Mouse (Mus musculus): ENCODE results near the gene Spin2f. TPM values are rescaled to one million over a fixed set of nuclear protein-coding genes. Genes with fewer than 3 reads are reported as not detected.

Gene Spin2f
- polyA plus RNA-seq (2014; fragmentation: Illumina TruSeq; extraction: RNeasy Lipid Tissue Mini Kit (QIAGEN cat#74804); ENCODE audit: low read depth, low replicate concordance) = not detected

DNA sequence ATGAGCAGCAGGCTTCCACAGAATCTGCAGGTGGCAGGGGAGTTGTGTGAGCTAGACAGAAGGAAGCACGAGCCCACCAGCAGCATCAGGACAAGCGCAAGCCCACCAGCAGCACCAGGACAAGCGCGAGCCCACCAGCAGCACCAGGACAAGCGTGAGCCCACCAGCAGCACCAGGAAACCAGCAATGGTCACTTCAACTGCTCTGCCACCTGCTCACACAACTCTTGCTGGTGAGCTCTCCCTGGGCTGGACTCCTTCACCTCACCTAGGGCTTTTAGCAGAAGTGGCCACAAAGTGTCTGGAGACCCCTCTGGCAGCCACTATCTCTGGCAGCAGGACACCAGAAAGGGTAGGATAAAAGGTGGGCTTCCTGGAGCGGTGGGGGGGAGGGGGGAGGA lies at the start of gene Spin2f:
Gene Spin2f, plus strand, starts transcription at position 301 of the 400 bp plus-strand sequence.

Other genes starting within 250 kb of the Spin2f start
- not detected for gene Btbd35f29, start 136.2 kb upstream of the Spin2f start, polyA plus RNA-seq (2014; fragmentation: Illumina TruSeq; extraction: RNeasy Lipid Tissue Mini Kit (QIAGEN cat#74804); ENCODE audit: low read depth, low replicate concordance)
- not detected for gene Btbd35f26, start 82.6 kb downstream of the Spin2f start, polyA plus RNA-seq (2014; fragmentation: Illumina TruSeq; extraction: RNeasy Lipid Tissue Mini Kit (QIAGEN cat#74804); ENCODE audit: low read depth, low replicate concordance)
- gene Btbd35f19, start 130.0 kb downstream of the Spin2f start, polyA plus RNA-seq (2014; fragmentation: Illumina TruSeq; extraction: RNeasy Lipid Tissue Mini Kit (QIAGEN cat#74804); ENCODE audit: low read depth, low replicate concordance) = not detected